ENCODE assay signal across 9 mouse cellular contexts in the genomic region with DNA sequence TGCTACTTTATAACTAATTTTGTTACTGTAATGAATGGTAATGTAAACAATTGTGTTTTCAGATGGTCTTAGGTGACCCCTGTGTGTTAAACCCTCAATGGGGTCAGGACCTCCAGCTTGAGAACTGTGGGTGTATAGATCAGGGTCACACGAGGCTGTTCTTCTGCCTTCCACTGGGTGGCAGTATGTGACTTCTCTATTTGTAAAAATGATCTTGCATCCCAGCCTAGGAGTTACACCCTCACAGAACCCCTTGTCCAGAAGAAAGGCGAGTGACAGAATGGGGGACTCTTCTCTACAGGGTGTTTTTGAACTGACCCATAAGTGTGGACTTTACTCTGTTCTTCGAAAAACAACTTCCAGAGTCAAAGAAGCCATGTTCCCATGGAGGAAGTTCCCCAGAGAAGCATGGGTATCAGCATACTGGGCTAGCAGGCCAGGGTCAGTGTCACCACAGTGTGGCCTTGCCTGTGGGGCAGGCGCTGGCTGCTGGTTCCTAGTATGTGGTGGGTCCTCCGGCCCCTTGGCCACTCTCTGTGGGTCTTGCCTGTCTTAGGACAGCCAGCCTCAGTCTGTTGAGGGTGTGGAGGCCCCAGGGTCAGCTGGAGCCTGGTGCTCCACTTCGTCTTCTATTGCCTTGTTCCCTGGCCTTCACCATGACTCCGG. TPM values are rescaled to one million over a fixed set of nuclear protein-coding genes. Genes with fewer than 3 reads are reported as not detected.
DNase-seq lines count a peak whose midpoint lies in the region; ATAC-seq and TF ChIP-seq lines count a peak whose summit lies in the region.
"Had no signal": no experiment of that assay in that cellular context is flagged by ENCODE, and none has a peak within 500 bp of the region (broad histone marks: within the 10 kb centered on the region; RNA-seq: fewer than 3 reads in every experiment).

No protein-coding gene starts in this region.

- H3K27me3 ChIP-seq in intestine, embryonic 14.5 days (replicated peaks; ENCODE audit: control insufficient read depth, insufficient read depth, low read length): no peaks in the 10 kb centered on the region
- H3K27me3 ChIP-seq in intestine, embryonic 15.5 days (replicated peaks): no peaks in the 10 kb centered on the region
- H3K27me3 ChIP-seq in forebrain, embryonic 14.5 days (replicated peaks; ENCODE audit: control insufficient read depth, insufficient read depth, low read length): no peaks in the 10 kb centered on the region
- H3K27me3 ChIP-seq: megakaryocyte, embryonic 14.5 days had no signal

- no peaks in the 10 kb centered on the region for H3K4me1 ChIP-seq in intestine, embryonic 14.5 days (replicated peaks; ENCODE audit: control insufficient read depth, insufficient read depth, low read length)
- no peaks in the 10 kb centered on the region for H3K4me1 ChIP-seq in intestine, embryonic 15.5 days (replicated peaks)
- no peaks in the 10 kb centered on the region for H3K4me1 ChIP-seq in forebrain, embryonic 14.5 days (ENCODE audit: control insufficient read depth, insufficient read depth, low read length)

- TF ChIP-seq CTCF in brain, embryonic 14.5 days (IDR thresholded peaks at IDR 0.05; ENCODE audit: borderline replicate concordance, extremely low read depth, insufficient read depth, insufficient read length): peak; percentile 85

- H3K4me2 ChIP-seq in intestine, embryonic 14.5 days (ENCODE audit: low read length): no peak overlapping the region
- H3K4me2 ChIP-seq in intestine, embryonic 15.5 days (replicated peaks): no peak overlapping the region
- H3K4me2 ChIP-seq in forebrain, embryonic 14.5 days (ENCODE audit: low read length): no peak overlapping the region

- ATAC-seq in intestine, embryonic 14.5 days (replicated peaks; ENCODE audit: low FRiP score, low TSS enrichment, low read depth): peak; percentile 63
- no peak; the same call in 1 of the 2 replicates for ATAC-seq in intestine, embryonic 15.5 days
- peak; percentile 42; the same call in 1 of the 2 replicates for ATAC-seq in forebrain, embryonic 14.5 days
- ATAC-seq in erythroid progenitor cell, adult 5-6 weeks (replicated peaks; ENCODE audit: low FRiP score, poor library complexity, severe bottlenecking): no peak; the same call in 1 of the 2 replicates

- DNase-seq in intestine, embryonic 14.5 days (ENCODE audit: low spot score): peak; percentile 65
- peak; percentile 57 for DNase-seq in CD4-positive helper T cell, adult 2 months (ENCODE audit: low read depth, low spot score)
- DNase-seq in brain, embryonic 14.5 days (ENCODE audit: low read depth): peak; percentile 73
- DNase-seq in forebrain, embryonic 14.5 days (ENCODE audit: low spot score): peak; percentile 82
- peak; percentile 26 to 39 for DNase-seq in kidney, postnatal 36 days
- DNase-seq in natural killer cell, adult 2 months (ENCODE audit: low spot score in 2 of 2): peak; percentile 22 to 44

- H3K9ac ChIP-seq in intestine, embryonic 14.5 days (ENCODE audit: low read length): no peak overlapping the region
- no peak overlapping the region for H3K9ac ChIP-seq in intestine, embryonic 15.5 days
- no peak overlapping the region for H3K9ac ChIP-seq in forebrain, embryonic 14.5 days (ENCODE audit: low read length)

- H3K36me3 ChIP-seq in intestine, embryonic 14.5 days (ENCODE audit: control insufficient read depth, insufficient read depth, low read length): peaks cover 61% of the 10 kb centered on the region
- H3K36me3 ChIP-seq in intestine, embryonic 15.5 days: peaks cover 27% of the 10 kb centered on the region
- H3K36me3 ChIP-seq in forebrain, embryonic 14.5 days (ENCODE audit: control insufficient read depth, insufficient read depth, low read length): peaks cover 68% of the 10 kb centered on the region

- 73% methylated on average over 7 of the region's 7 CpGs for WGBS in intestine, embryonic 14.5 days
- 70% methylated on average over 7 of the region's 7 CpGs for WGBS in intestine, embryonic 15.5 days
- WGBS in forebrain, embryonic 14.5 days: 63% methylated on average over 7 of the region's 7 CpGs

- no peaks in the 10 kb centered on the region for H3K9me3 ChIP-seq in intestine, embryonic 14.5 days (ENCODE audit: control insufficient read depth, low read length)
- H3K9me3 ChIP-seq in intestine, embryonic 15.5 days: no peaks in the 10 kb centered on the region
- H3K9me3 ChIP-seq in forebrain, embryonic 14.5 days (replicated peaks; ENCODE audit: control insufficient read depth, low read length): no peaks in the 10 kb centered on the region

- TF ChIP-seq POLR2A in brain, embryonic 14.5 days (IDR thresholded peaks at IDR 0.05; ENCODE audit: borderline replicate concordance, extremely low read depth, insufficient read depth, insufficient read length, poor library complexity, severe bottlenecking): no peak

- H3K4me3 ChIP-seq in intestine, embryonic 14.5 days (ENCODE audit: low read depth, low read length): no peak overlapping the region
- no peak overlapping the region for H3K4me3 ChIP-seq in intestine, embryonic 15.5 days (replicated peaks)
- no peak overlapping the region for H3K4me3 ChIP-seq in forebrain, embryonic 14.5 days (ENCODE audit: low read depth, low read length)
- H3K4me3 ChIP-seq: megakaryocyte, embryonic 14.5 days had no signal

- H3K27ac ChIP-seq in intestine, embryonic 14.5 days (ENCODE audit: low read depth): no peak overlapping the region
- no peak overlapping the region for H3K27ac ChIP-seq in intestine, embryonic 15.5 days
- H3K27ac ChIP-seq in forebrain, embryonic 14.5 days (ENCODE audit: low read depth, low read length): no peak overlapping the region

RNA-seq across cellular contexts. Expression of a gene that starts 42.4 kb away (rescaled TPM):
- polyA plus RNA-seq in intestine, embryonic 14.5 days (2014; fragmentation: Nextera tagmentation; extraction: Ambion mirVana): 26.9 and 35.0 TPM in 2 replicates
- 30.0 and 31.1 TPM in 2 replicates for polyA plus RNA-seq in intestine, embryonic 15.5 days (2015; fragmentation: Nextera tagmentation; extraction: Ambion mirVana)
- polyA plus RNA-seq in brain, embryonic 14.5 days (2012; rRNA removed): 34.1 and 35.3 TPM in 2 replicates
- 26.8 and 28.3 TPM in 2 replicates for polyA plus RNA-seq in forebrain, embryonic 14.5 days (2014; fragmentation: Nextera tagmentation; extraction: Ambion mirVana)
- 15.1 and 24.7 TPM in 2 replicates for total RNA-seq in erythroid progenitor cell, adult 5-6 weeks (2015; ENCODE audit: low replicate concordance)
- total RNA-seq in erythroid progenitor cell, adult 5-6 weeks (2017; ENCODE audit: low replicate concordance): 6.4 and 8.9 TPM in 2 replicates

RNA-seq across cellular contexts. Expression of a gene that starts 51.1 kb away (rescaled TPM):
- polyA plus RNA-seq in intestine, embryonic 14.5 days (2014; fragmentation: Nextera tagmentation; extraction: Ambion mirVana): 35.3 and 39.1 TPM in 2 replicates
- 23.9 and 25.0 TPM in 2 replicates for polyA plus RNA-seq in intestine, embryonic 15.5 days (2015; fragmentation: Nextera tagmentation; extraction: Ambion mirVana)
- 56.1 and 93.6 TPM in 2 replicates for polyA plus RNA-seq in brain, embryonic 14.5 days (2012; rRNA removed)
- polyA plus RNA-seq in forebrain, embryonic 14.5 days (2014; fragmentation: Nextera tagmentation; extraction: Ambion mirVana): 95.2 and 109 TPM in 2 replicates
- total RNA-seq in erythroid progenitor cell, adult 5-6 weeks (2015; ENCODE audit: low replicate concordance): not detected in 2 replicates
- 0.39 TPM in 1 of 2 replicates, not detected in the other for total RNA-seq in erythroid progenitor cell, adult 5-6 weeks (2017; ENCODE audit: low replicate concordance)

RNA-seq across cellular contexts. Expression of a gene that starts 52.7 kb away (rescaled TPM):
- 31.1 and 31.4 TPM in 2 replicates for polyA plus RNA-seq in intestine, embryonic 14.5 days (2014; fragmentation: Nextera tagmentation; extraction: Ambion mirVana)
- 22.7 and 27.3 TPM in 2 replicates for polyA plus RNA-seq in intestine, embryonic 15.5 days (2015; fragmentation: Nextera tagmentation; extraction: Ambion mirVana)
- polyA plus RNA-seq in brain, embryonic 14.5 days (2012; rRNA removed): 34.1 and 46.3 TPM in 2 replicates
- polyA plus RNA-seq in forebrain, embryonic 14.5 days (2014; fragmentation: Nextera tagmentation; extraction: Ambion mirVana): 7.9 and 12.3 TPM in 2 replicates
- 3.8 and 19.1 TPM in 2 replicates for total RNA-seq in erythroid progenitor cell, adult 5-6 weeks (2015; ENCODE audit: low replicate concordance)
- 5.8 and 9.1 TPM in 2 replicates for total RNA-seq in erythroid progenitor cell, adult 5-6 weeks (2017; ENCODE audit: low replicate concordance)

Comparison
In these comparisons a context has a peak if more than half of its experiments do, and no peak if none do; other contexts are left out.
1. ATAC-seq: peak in intestine, embryonic 14.5 days (single experiment) and forebrain, embryonic 14.5 days (single experiment); none in intestine, embryonic 15.5 days (single experiment) and erythroid progenitor cell, adult 5-6 weeks (single experiment).
2. Peak in every context shown above with its lines, with median percentiles within 50 percentile points of each other: DNase-seq.